Mouse (Mus musculus) olfactory bulb, adult 2 months (tissue): Measurements from ENCODE around the gene Spsb4. TPM values are rescaled to one million over a fixed set of nuclear protein-coding genes. Genes with fewer than 3 reads are reported as not detected.

Experiments used
- H3K27ac ChIP-seq: fragments of 200-500 bp; 2 replicates; pipeline ENCODE4 v1.5.1; 2012; ENCODE audit warnings: low read depth, low read length; ENCODE audit not compliant: insufficient read depth
- H3K4me1 ChIP-seq: fragments of 200-500 bp; 2 replicates; pipeline ENCODE4 v1.6.1; 2012; ENCODE audit warnings: low read length; ENCODE audit not compliant: control insufficient read depth, insufficient read depth
- H3K4me3 ChIP-seq: fragments of 200-500 bp; 2 replicates; pipeline ENCODE4 v1.5.1; 2012; ENCODE audit warnings: mild to moderate bottlenecking, low read depth, low read length, moderate library complexity; ENCODE audit not compliant: insufficient read depth
- CTCF ChIP-seq: fragments of 200-500 bp; IDR thresholded peaks from 2 replicates; pipeline ENCODE4 v1.5.1; 2012; ENCODE audit warnings: low read depth, mild to moderate bottlenecking, low read length, moderate library complexity; ENCODE audit not compliant: insufficient read depth
- POLR2A ChIP-seq: fragments of 200-500 bp; IDR thresholded peaks from 2 replicates; pipeline ENCODE4 v1.6.1; 2012; ENCODE audit warnings: mild to moderate bottlenecking, low read depth, low read length, moderate library complexity; ENCODE audit not compliant: insufficient read depth
- WGBS: fragments of 180-500 bp; shearing (Covaris S2); methylation state at CpG from one replicate; pipeline ENCODE4 v1.1.7; 2018; 5-methylcytosine and 5-hydroxymethylcytosine counted together
- polyA plus RNA-seq: library from polyadenylated mRNA; stranded (reverse); fragments of >200 nt; gene quantifications from 2 replicates; pipeline ENCODE4 v1.2.4, GENCODE M21; 2012; ENCODE audit warnings: low replicate concordance; ENCODE audit not compliant: missing spikeins, insufficient read depth, insufficient read length

The Spsb4 gene
- polyA plus RNA-seq, 1 experiment = not detected

DNA sequence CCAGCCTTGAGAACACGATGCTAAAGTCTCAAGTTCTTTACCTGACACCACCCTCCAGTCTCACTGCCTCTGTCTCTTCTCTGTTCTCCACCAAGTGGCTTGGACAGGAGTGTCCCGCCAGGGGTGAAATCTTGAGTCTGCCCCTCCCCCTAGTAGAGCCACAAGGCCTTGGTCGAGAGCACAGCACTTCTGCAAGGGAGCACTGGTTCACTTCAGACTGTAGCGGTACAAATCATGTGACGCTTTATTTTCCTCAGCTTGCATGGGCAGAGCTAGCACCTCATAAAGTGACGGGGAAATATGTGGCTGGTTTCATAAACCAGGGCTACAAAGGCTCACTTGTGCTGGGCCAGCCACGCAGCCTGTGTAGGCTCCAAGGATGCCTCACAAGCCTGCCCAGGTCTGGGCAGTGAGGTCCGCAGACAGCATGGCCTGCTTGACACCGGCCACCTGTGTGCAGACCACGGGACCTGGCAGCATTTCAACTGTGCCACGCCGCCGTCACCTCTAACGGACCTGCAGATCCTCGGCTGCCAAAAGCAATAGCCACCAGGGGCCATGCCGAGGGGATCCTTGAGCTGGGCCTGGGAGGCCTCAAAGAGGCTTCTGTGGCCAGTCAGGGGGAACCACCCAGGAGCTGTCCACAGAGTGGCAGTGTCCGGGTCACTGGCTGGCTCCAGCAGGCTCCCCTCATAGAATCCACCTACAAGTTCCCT is 56.5 kb downstream of the Spsb4 start:
- TF ChIP-seq CTCF = no peak
- TF ChIP-seq POLR2A = no peak
- 73% methylated on average over 17 of the region's 17 CpGs for WGBS
- Histone ChIP-seq H3K27ac (no peak overlapping the region), H3K4me3 (no peak overlapping the region), H3K4me1 (peaks cover 26% of the 10 kb centered on the region)

DNA sequence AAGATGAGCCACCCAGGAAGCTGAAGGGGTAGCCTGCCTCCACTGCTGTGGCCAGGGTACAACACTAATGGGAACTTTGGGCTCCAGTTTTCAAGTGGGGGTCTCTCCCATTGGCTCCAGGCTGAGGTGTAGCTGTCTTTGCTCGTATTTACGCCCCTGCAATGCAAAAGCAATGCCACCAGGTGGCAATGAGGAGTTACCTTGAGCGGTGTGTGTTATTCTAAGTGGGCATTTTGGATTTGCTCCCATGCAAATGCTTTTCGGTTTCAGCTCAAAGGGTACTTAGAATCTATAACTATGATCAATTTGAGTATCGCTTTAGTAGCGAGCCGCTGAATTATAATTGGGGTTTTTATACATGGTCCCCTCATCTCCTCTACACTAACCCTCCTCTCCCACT is 57.6 kb downstream of the Spsb4 start:
- peaks cover 31% of the 10 kb centered on the region for H3K4me1 ChIP-seq
- no peak for TF ChIP-seq POLR2A
- peak; percentile 40; the same call in 1 of the 2 replicates for TF ChIP-seq CTCF
- H3K4me3 ChIP-seq = no peak overlapping the region
- WGBS = 35% methylated on average over 7 of the region's 7 CpGs
- H3K27ac ChIP-seq = no peak overlapping the region

DNA sequence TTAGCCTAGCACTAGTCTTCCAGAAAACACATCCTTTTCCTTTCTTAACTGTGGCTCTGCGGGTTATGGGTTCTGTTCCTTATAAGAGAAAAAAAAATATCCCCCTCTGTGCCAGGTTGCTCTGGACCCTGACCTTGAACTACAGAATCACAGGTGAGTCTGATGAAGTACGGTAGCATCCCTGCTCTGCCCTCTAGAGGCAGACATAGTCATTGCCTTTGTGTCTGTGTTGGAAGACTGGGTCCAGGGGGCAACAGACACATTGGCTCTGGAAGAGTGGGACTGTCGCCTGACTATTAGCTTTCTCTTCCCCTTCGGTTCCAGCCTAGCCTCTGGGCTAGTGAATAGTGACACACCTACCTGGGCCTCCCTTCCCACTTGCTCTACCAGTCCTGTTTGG is 58.4 kb downstream of the Spsb4 start:
- Histone ChIP-seq H3K4me1 (peaks cover 36% of the 10 kb centered on the region), H3K4me3 (no peak overlapping the region), H3K27ac (no peak overlapping the region)
- TF ChIP-seq CTCF = no peak
- TF ChIP-seq POLR2A = no peak
- WGBS = 85% methylated on average over 4 of the region's 4 CpGs

DNA sequence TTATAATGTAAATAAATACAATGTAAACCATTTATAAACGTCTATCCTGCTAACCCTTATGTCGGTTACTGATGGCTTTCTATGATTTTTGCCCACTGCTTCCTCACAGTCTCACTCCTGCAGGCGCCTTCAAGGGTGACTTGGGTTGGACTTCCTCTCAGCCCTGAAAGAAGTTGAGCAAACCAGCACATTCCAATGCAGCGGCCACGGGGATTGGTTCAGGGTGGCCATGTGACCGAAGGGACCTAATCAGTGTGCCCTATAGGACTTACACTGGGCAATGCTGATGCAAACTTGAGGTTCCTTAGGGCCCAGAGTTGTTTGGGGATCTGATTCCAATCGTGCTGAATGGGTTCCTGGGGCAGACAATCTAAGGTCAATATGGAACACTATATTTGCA is 59.2 kb downstream of the Spsb4 start:
- H3K4me3 ChIP-seq = no peak overlapping the region
- no peak for TF ChIP-seq CTCF
- no peak for TF ChIP-seq POLR2A
- peaks cover 42% of the 10 kb centered on the region for H3K4me1 ChIP-seq
- 92% methylated on average over 7 of the region's 7 CpGs for WGBS
- H3K27ac ChIP-seq = no peak overlapping the region

DNA sequence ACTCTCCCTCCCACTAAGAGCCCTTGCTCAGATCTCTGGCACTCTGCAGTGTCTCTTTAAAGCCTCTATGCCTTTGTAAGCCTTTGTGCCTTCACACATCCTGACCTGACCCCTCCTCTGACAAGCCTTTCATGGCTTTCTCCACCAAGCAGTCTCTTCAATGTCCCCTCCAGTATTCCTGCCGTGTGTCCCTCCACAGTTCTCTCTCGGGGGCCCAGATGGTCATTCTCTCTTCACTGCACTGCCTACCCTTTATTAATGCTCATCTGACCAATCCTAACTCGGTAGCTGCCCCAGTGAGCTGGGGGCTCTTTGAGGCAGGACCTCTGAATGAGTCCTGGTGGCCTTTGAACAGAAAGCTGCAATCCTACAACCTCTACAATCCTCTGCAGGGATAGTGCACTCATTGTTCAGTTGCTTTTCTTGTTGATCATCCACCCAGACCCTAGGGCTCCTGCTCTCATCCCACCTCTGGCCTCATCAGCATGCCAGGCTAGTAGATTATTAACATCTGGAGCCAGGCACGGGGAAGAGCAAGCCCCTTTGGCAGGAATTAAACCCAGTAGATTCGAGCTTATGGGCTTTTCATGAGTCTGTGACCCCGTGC is 60.5 kb downstream of the Spsb4 start:
- Histone ChIP-seq H3K4me1 (peaks cover 53% of the 10 kb centered on the region), H3K4me3 (no peak overlapping the region), H3K27ac (peak overlapping the region; percentile 70)
- WGBS = 44% methylated on average over 6 of the region's 6 CpGs
- TF ChIP-seq POLR2A = no peak
- no peak for TF ChIP-seq CTCF

DNA sequence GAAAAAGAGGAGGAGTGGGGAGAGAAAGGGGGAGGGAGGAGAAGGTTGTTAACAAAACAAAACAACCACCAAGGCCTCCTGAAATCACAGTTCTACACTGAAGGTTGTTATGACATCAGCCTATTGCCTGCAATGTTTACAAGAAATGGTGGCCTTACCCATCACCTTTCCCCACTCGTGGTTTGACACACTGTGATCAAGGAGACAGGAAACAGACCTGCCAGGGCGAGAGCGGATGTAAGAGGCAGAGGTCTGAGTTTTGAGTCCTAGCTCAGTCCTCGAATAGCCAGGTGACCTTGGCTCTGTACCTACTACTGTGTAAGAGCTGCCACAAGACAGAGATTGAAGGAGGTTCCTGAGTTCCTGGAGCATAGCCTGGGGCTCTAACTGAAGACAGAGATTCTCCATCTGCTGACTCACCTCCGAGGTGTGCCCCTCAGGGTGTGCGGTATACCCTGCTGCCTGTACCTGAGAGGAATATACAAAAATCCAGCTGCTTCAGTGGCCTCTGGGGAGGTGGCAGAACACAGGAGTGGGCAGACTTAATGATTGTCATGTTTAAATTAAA is 61.3 kb downstream of the Spsb4 start:
- H3K4me3 ChIP-seq = no peak overlapping the region
- 37% methylated on average over 6 of the region's 6 CpGs for WGBS
- peaks cover 54% of the 10 kb centered on the region for H3K4me1 ChIP-seq
- TF ChIP-seq CTCF = no peak
- peak overlapping the region; percentile 93 for H3K27ac ChIP-seq

DNA sequence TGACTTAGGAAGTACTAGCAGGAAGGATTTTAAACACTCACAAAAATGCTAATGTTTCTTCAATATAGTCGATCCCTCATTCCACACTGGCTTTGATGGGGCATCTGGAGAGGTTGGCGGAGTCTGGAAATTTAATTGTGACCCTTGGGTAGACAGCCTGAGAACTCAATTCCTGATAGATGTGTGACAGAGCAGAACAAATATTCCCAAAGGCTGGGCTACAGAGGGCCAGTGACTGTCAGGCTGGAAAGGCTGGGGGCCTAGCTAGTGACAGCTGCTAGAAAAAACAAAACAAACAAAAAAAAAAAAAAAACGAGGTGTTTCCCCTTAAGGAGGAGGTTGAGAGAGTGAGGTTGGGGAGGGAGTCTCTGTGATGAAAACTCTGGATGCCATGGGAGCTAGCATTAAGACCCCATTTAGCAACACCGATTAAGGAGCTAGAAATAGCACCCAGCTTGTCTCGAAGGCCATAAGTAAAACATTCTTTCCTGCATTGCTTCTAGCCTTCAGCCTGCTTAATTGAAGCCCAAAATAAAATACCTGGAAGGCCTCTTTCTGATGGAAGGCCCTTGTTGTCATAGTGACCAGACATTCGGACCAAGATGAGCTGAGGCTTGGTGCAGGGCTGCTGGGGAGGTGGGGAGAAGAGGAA is 61.9 kb downstream of the Spsb4 start:
- no peak for TF ChIP-seq CTCF
- no peak for TF ChIP-seq POLR2A
- H3K4me3 ChIP-seq = no peak overlapping the region
- peak overlapping the region; percentile 93 for H3K27ac ChIP-seq
- WGBS = 27% methylated on average over 6 of the region's 6 CpGs
- H3K4me1 ChIP-seq = peaks cover 55% of the 10 kb centered on the region

DNA sequence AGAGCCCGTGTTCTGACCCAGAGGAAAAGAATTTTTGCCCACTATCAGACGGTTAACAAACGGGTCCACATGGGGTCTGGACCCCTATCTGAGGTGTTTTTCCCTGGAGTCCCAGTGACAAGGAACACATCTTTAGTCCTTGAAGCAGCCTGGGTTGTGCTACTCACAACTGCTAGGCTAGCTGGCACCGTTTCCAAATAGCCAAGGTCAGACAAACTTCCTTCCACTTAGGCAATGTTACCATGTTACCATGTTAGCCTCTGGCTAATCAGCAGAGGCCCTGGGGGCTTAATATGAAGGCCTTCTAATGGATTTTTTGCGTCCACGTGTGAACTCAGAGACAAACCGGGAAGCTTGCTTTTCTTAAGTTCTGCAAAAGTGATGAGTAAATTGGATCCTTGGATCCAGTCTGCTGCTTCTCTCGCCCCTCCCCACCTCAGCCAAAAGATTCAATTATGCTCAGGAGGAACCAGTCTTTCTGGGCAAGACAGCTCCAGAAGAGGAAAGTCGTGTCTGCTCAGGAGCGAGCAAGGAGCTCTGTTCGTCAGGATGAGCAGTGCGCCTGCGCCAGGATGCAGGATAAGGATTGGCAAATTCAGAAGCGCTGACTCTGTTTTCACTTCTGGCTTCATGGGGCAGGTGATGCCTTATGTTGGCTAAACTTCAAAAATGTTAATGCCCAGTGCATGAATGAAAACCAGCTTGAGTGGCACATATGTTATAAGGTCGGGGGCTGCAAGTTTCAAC is 64.4 kb downstream of the Spsb4 start:
- Histone ChIP-seq H3K27ac (peak overlapping the region; percentile 75), H3K4me3 (no peak overlapping the region), H3K4me1 (peaks cover 68% of the 10 kb centered on the region)
- TF ChIP-seq CTCF = no peak
- TF ChIP-seq POLR2A = no peak
- 62% methylated on average over 15 of the region's 15 CpGs for WGBS
